Mouse (Mus musculus) cerebellum, adult (tissue): Measurements from ENCODE around the gene Lrrtm4.

ENCODE experiments used
- ATAC-seq: cut with Nextera tagmentation; 2 replicates; pipeline ENCODE4 v1.9.2; 2017; ENCODE audit warnings: mild to moderate bottlenecking, moderate library complexity, mixed read lengths; ENCODE audit not compliant: insufficient number of reproducible peaks, low FRiP score, low TSS enrichment

The Lrrtm4 gene

GRCm38 (mm10) chr6:80662729-80663128, 644.1 kb downstream of the Lrrtm4 start:
- no peak for ATAC-seq

GRCm38 (mm10) chr6:80664039-80664438, 645.4 kb downstream of the Lrrtm4 start:
- ATAC-seq: no peak

- no peak for ATAC-seq
Observed at GRCm38 (mm10) chr6:80704183-80704582, 685.5 kb downstream of the Lrrtm4 start.

GRCm38 (mm10) chr6:80720468-80720867, 701.8 kb downstream of the Lrrtm4 start:
- ATAC-seq: no peak

- ATAC-seq: no peak
Observed at GRCm38 (mm10) chr6:80733416-80733815, 714.7 kb downstream of the Lrrtm4 start.

- no peak for ATAC-seq
Observed at GRCm38 (mm10) chr6:80750769-80751168, 732.1 kb downstream of the Lrrtm4 start.

GRCm38 (mm10) chr6:80760641-80761204, 742.0 kb downstream of the Lrrtm4 start:
- ATAC-seq: no peak

GRCm38 (mm10) chr6:80786282-80786681, 767.6 kb downstream of the Lrrtm4 start:
- ATAC-seq: no peak

GRCm38 (mm10) chr6:80823753-80824152, 805.1 kb downstream of the Lrrtm4 start:
- no peak for ATAC-seq

- ATAC-seq: no peak
Observed at GRCm38 (mm10) chr6:80839784-80840183, 821.1 kb downstream of the Lrrtm4 start.

- no peak for ATAC-seq
Observed at GRCm38 (mm10) chr6:80845294-80845693, 826.6 kb downstream of the Lrrtm4 start.

- ATAC-seq: no peak
Observed at GRCm38 (mm10) chr6:80856910-80857543, 838.4 kb downstream of the Lrrtm4 start.
